Mouse (Mus musculus): ENCODE measurements around the gene Gm4559.

- TF ChIP-seq CTCF (conservative IDR thresholded peaks at IDR 0.05; ENCODE audit: low read length) (no peak), NANOG (IDR thresholded peaks at IDR 0.05; ENCODE audit: borderline replicate concordance, low read length) (no peak)
Measured at GRCm38 (mm10) chr7:142323396-142324117, 49.4 kb upstream of the Gm4559 start.

Data from E14TG2a.4 (cell line).